Comparison of ENCODE assay signal across 28 mouse cellular contexts in the genomic region with DNA sequence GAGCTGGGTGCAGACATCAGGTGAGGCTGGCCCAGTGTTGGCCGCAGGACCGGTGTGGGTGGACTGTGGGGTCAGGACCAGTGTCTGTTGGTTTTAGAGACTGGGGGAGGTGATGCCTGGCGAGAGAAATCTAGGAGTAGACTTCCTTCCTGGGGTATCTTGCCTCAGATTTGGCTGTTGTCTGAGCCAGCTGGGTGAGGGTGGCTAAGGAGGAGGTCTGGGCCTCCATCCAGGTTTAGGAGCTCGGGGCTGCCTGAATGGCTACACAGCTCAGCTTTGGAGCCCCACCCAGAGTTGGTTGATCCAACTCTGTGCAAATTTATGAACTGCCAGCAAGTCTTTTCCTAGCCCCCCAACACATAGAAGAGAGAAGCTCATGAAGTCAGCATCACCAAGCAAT. TPM values are rescaled to one million over a fixed set of nuclear protein-coding genes. Genes with fewer than 3 reads are reported as not detected.
DNase-seq lines count a peak whose midpoint lies in the region; TF ChIP-seq lines count a peak whose summit lies in the region.
"Had no signal": no experiment of that assay in that cellular context is flagged by ENCODE, and none has a peak within 500 bp of the region (broad histone marks: within the 10 kb centered on the region; RNA-seq: fewer than 3 reads in every experiment).

No protein-coding gene starts in this region.

- no peaks in the 10 kb centered on the region for H3K36me3 ChIP-seq in heart, adult 2 months (ENCODE audit: control insufficient read depth, insufficient read depth, low read length)
- H3K36me3 ChIP-seq: embryonic facial prominence, embryonic 10.5 days; forebrain, embryonic 10.5 days; forebrain, embryonic 15.5 days; heart, embryonic 10.5 days; hindbrain, embryonic 13.5 days had no signal

- TF ChIP-seq CTCF in layer of hippocampus, adult 2 months (conservative IDR thresholded peaks at IDR 0.05): no peak
- TF ChIP-seq CTCF in heart, adult 2 months (IDR thresholded peaks at IDR 0.05): no peak

- H3K27me3 ChIP-seq in heart, adult 2 months (ENCODE audit: control insufficient read depth, insufficient read depth, low read length): no peaks in the 10 kb centered on the region
- H3K27me3 ChIP-seq: CH12.LX; forebrain, embryonic 15.5 days had no signal

- intact Hi-C loops in heart, adult 2 months (cut with DNase I): no loop called here

- no peak overlapping the region for H3K9ac ChIP-seq in heart, adult 2 months (ENCODE audit: low read depth, low read length)
- H3K9ac ChIP-seq: forebrain, embryonic 15.5 days; hindbrain, embryonic 13.5 days had no signal

- TF ChIP-seq EP300 in heart, adult 2 months (IDR thresholded peaks at IDR 0.05; ENCODE audit: insufficient read depth, low read depth, low read length): no peak

- 47% methylated on average over 4 of the region's 4 CpGs for WGBS in heart, adult 2 months

- peaks cover 1% of the 10 kb centered on the region; the same call in 1 of the 2 replicates for H3K4me1 ChIP-seq in heart, adult 2 months (ENCODE audit: control insufficient read depth, insufficient read depth, low read length)
- H3K4me1 ChIP-seq: embryonic facial prominence, embryonic 10.5 days; forebrain, embryonic 10.5 days; forebrain, embryonic 15.5 days; hindbrain, embryonic 13.5 days had no signal

- H3K4me3 ChIP-seq in layer of hippocampus, adult 2 months: no peak overlapping the region
- no peak overlapping the region for H3K4me3 ChIP-seq in heart, adult 2 months
- H3K4me3 ChIP-seq: embryonic facial prominence, embryonic 10.5 days; forebrain, embryonic 10.5 days; forebrain, embryonic 15.5 days; heart, embryonic 10.5 days; hindbrain, embryonic 13.5 days had no signal

- TF ChIP-seq POLR2A in heart, adult 2 months (IDR thresholded peaks at IDR 0.05; ENCODE audit: insufficient read depth, low read depth, low read length): no peak

- H3K79me2 ChIP-seq in heart, adult 2 months (replicated peaks; ENCODE audit: control insufficient read depth, insufficient read depth, low read length): no peaks in the 10 kb centered on the region

- peak; percentile 40 to 45 for DNase-seq in layer of hippocampus, adult 2 months (ENCODE audit: low spot score in 2 of 2)
- DNase-seq in layer of hippocampus, adult 9-10 months (ENCODE audit: low spot score): no peak
- peak; percentile 42 for DNase-seq in lung, postnatal 10 days
- no peak for DNase-seq in lung, postnatal 14 days
- DNase-seq in Muller cell, postnatal 12 days (ENCODE audit: inconsistent ontology term): peak; percentile 14
- peak; percentile 52 for DNase-seq in adipocyte (ENCODE audit: low spot score)
- DNase-seq in heart, adult 2 months: no peak
- no peak for DNase-seq in cerebellum, adult 8-10 months
- DNase-seq: adrenal gland, postnatal 10 days; cerebellum, adult 11-12 months; cerebellum, adult 9-11 months; gastrocnemius, postnatal 36 days; heart, adult 11 months; heart, postnatal 10 days had no signal

- no peak overlapping the region for H3K27ac ChIP-seq in layer of hippocampus, adult 2 months
- no peak overlapping the region for H3K27ac ChIP-seq in heart, adult 2 months
- H3K27ac ChIP-seq: embryonic facial prominence, embryonic 10.5 days; forebrain, embryonic 10.5 days; forebrain, embryonic 15.5 days; heart, embryonic 10.5 days; hindbrain, embryonic 13.5 days; hindbrain, postnatal 0 days had no signal

RNA-seq across cellular contexts. Expression of a gene that starts 19.0 kb away (rescaled TPM):
- total RNA-seq in layer of hippocampus, adult 2 months (2021): not detected
- total RNA-seq in heart, adult 2 months (2021): not detected
- polyA plus RNA-seq in heart, adult 2 months (2012; rRNA removed): not detected in 2 replicates
- total RNA-seq: gastrocnemius, adult 8-10 months; gastrocnemius, postnatal 36 days; heart, postnatal 10 days had no signal

RNA-seq across cellular contexts. Expression of a gene that starts 23.2 kb away (rescaled TPM):
- total RNA-seq in layer of hippocampus, adult 2 months (2021): not detected
- not detected for total RNA-seq in heart, adult 2 months (2021)
- not detected in 2 replicates for polyA plus RNA-seq in heart, adult 2 months (2012; rRNA removed)
- total RNA-seq: adrenal gland, postnatal 10 days; adrenal gland, postnatal 4 days; CH12.LX; gastrocnemius, adult 8-10 months; gastrocnemius, postnatal 36 days; heart, postnatal 10 days; hematopoietic stem cell, adult 5-6 weeks; hindbrain, postnatal 0 days had no signal
- polyA plus RNA-seq: embryonic facial prominence, embryonic 10.5 days; embryonic facial prominence, embryonic 14.5 days; forebrain, embryonic 10.5 days; forebrain, embryonic 15.5 days; frontal cortex, adult 2 months; heart, embryonic 10.5 days; heart, embryonic 14.5 days; hindbrain, embryonic 13.5 days; hindbrain, postnatal 0 days; intestine, embryonic 14.5 days had no signal

RNA-seq across cellular contexts. Expression of a gene that starts 29.6 kb away (rescaled TPM):
- not detected for total RNA-seq in layer of hippocampus, adult 2 months (2021)
- total RNA-seq in heart, adult 2 months (2021): not detected
- polyA plus RNA-seq in heart, adult 2 months (2012; rRNA removed): not detected in 2 replicates
- total RNA-seq: adrenal gland, postnatal 10 days; adrenal gland, postnatal 4 days; CH12.LX; gastrocnemius, adult 8-10 months; gastrocnemius, postnatal 36 days; heart, postnatal 10 days; hematopoietic stem cell, adult 5-6 weeks; hindbrain, postnatal 0 days had no signal
- polyA plus RNA-seq: embryonic facial prominence, embryonic 10.5 days; embryonic facial prominence, embryonic 14.5 days; forebrain, embryonic 10.5 days; forebrain, embryonic 15.5 days; frontal cortex, adult 2 months; heart, embryonic 10.5 days; heart, embryonic 14.5 days; hindbrain, embryonic 13.5 days; hindbrain, postnatal 0 days; intestine, embryonic 14.5 days had no signal

RNA-seq across cellular contexts. Expression of a gene that starts 39.0 kb away (rescaled TPM):
- total RNA-seq in layer of hippocampus, adult 2 months (2021): not detected
- not detected for total RNA-seq in heart, adult 2 months (2021)
- not detected in 2 replicates for polyA plus RNA-seq in heart, adult 2 months (2012; rRNA removed)
- total RNA-seq: adrenal gland, postnatal 10 days; adrenal gland, postnatal 4 days; CH12.LX; gastrocnemius, adult 8-10 months; gastrocnemius, postnatal 36 days; heart, postnatal 10 days; hematopoietic stem cell, adult 5-6 weeks; hindbrain, postnatal 0 days had no signal
- polyA plus RNA-seq: embryonic facial prominence, embryonic 10.5 days; embryonic facial prominence, embryonic 14.5 days; forebrain, embryonic 10.5 days; forebrain, embryonic 15.5 days; frontal cortex, adult 2 months; heart, embryonic 10.5 days; heart, embryonic 14.5 days; hindbrain, embryonic 13.5 days; hindbrain, postnatal 0 days; intestine, embryonic 14.5 days had no signal

RNA-seq across cellular contexts. Expression of a gene that starts 43.9 kb away (rescaled TPM):
- total RNA-seq in layer of hippocampus, adult 2 months (2021): not detected
- total RNA-seq in heart, adult 2 months (2021): not detected
- not detected in 2 replicates for polyA plus RNA-seq in heart, adult 2 months (2012; rRNA removed)
- total RNA-seq: adrenal gland, postnatal 10 days; adrenal gland, postnatal 4 days; CH12.LX; gastrocnemius, adult 8-10 months; gastrocnemius, postnatal 36 days; heart, postnatal 10 days; hematopoietic stem cell, adult 5-6 weeks; hindbrain, postnatal 0 days had no signal
- polyA plus RNA-seq: embryonic facial prominence, embryonic 10.5 days; forebrain, embryonic 10.5 days; forebrain, embryonic 15.5 days; frontal cortex, adult 2 months; heart, embryonic 10.5 days; heart, embryonic 14.5 days; hindbrain, embryonic 13.5 days; hindbrain, postnatal 0 days; intestine, embryonic 14.5 days had no signal

Comparison
In these comparisons a context has a peak if more than half of its experiments do, and no peak if none do; other contexts are left out.
1. DNase-seq: peak in layer of hippocampus, adult 2 months (2 of 2), lung, postnatal 10 days (single experiment), Muller cell, postnatal 12 days (single experiment) and adipocyte (single experiment); none in layer of hippocampus, adult 9-10 months (single experiment), lung, postnatal 14 days (single experiment), heart, adult 2 months (0 of 2) and cerebellum, adult 8-10 months (single experiment).